Mouse (Mus musculus) thymus, adult 2 months (tissue): Measurements from ENCODE around the gene Ube2r2. TPM values are rescaled to one million over a fixed set of nuclear protein-coding genes. Genes with fewer than 3 reads are reported as not detected.
A peak's percentile ranks its signal among the peaks of the same experiment; 100 is the strongest.

Source experiments
- DNase-seq: peaks from one replicate; pipeline ENCODE4 v3.0.0; 2021
- H3K27ac ChIP-seq: fragments of 200-500 bp; 2 replicates; pipeline ENCODE4 v1.5.1; 2012; ENCODE audit warnings: low read length, control low read depth; ENCODE audit not compliant: control insufficient read depth, insufficient read depth
- H3K27me3 ChIP-seq: fragments of 200-500 bp; 2 replicates; pipeline ENCODE4 v1.6.1; 2012; ENCODE audit warnings: mild to moderate bottlenecking, low read length, moderate library complexity, mixed read lengths; ENCODE audit not compliant: control insufficient read depth, insufficient read depth
- H3K36me3 ChIP-seq: fragments of 200-500 bp; 2 replicates; pipeline ENCODE4 v1.6.1; 2012; ENCODE audit warnings: mild to moderate bottlenecking, low read length, moderate library complexity; ENCODE audit not compliant: control insufficient read depth, insufficient read depth
- H3K4me1 ChIP-seq: fragments of 200-500 bp; replicated peaks from 2 replicates; pipeline ENCODE4 v1.6.1; 2012; ENCODE audit warnings: low read length; ENCODE audit not compliant: control insufficient read depth, insufficient read depth
- H3K4me3 ChIP-seq: fragments of 200-500 bp; 2 replicates; pipeline ENCODE4 v1.5.1; 2012; ENCODE audit warnings: mild to moderate bottlenecking, low read length, control low read depth, moderate library complexity; ENCODE audit not compliant: control insufficient read depth, insufficient read depth
- CTCF ChIP-seq: fragments of 200-500 bp; IDR thresholded peaks from 2 replicates; pipeline ENCODE4 v1.5.1; 2012; ENCODE audit warnings: mild to moderate bottlenecking, control low read depth, low read length, moderate library complexity, borderline replicate concordance; ENCODE audit not compliant: control insufficient read depth, poor library complexity, insufficient read depth; ENCODE audit errors: extremely low read depth
- POLR2A ChIP-seq: fragments of 200-500 bp; IDR thresholded peaks from 2 replicates; pipeline ENCODE4 v1.6.1; 2012; ENCODE audit warnings: mild to moderate bottlenecking, low read length, control low read depth, moderate library complexity; ENCODE audit not compliant: control insufficient read depth, poor library complexity, insufficient read depth; ENCODE audit errors: extremely low read depth
- WGBS: fragments of 180-500 bp; shearing (Covaris S2); methylation state at CpG from one replicate; pipeline ENCODE4 v1.1.7; 2018; 5-methylcytosine and 5-hydroxymethylcytosine counted together
- polyA plus RNA-seq: library from polyadenylated mRNA; depleted of rRNA; stranded (reverse); fragments of >200 nt; gene quantifications from 2 replicates; pipeline ENCODE4 v1.2.3, GENCODE M21; 2012; rRNA removed

Ube2r2 gene
- polyA plus RNA-seq, 1 experiment, result 41.1 TPM

GRCm38 (mm10) chr4:41225412-41225811, 89.9 kb downstream of the Ube2r2 start:
- H3K27ac ChIP-seq, result no peak overlapping the region
- no peak overlapping the region for H3K4me3 ChIP-seq
- no peaks in the 10 kb centered on the region for H3K27me3 ChIP-seq
- DNase-seq, result no peak
- 100% methylated on average over 1 of the region's 1 CpGs for WGBS
- no peak for TF ChIP-seq POLR2A
- no peaks in the 10 kb centered on the region for H3K4me1 ChIP-seq
- H3K36me3 ChIP-seq, result peaks cover 82% of the 10 kb centered on the region

- Histone ChIP-seq H3K4me1 (no peaks in the 10 kb centered on the region), H3K27ac (no peak overlapping the region), H3K4me3 (no peak overlapping the region), H3K27me3 (no peaks in the 10 kb centered on the region), H3K36me3 (peaks cover 79% of the 10 kb centered on the region)
- WGBS, result 81% methylated on average over 3 of the region's 3 CpGs
- DNase-seq, result peak; percentile 53
- TF ChIP-seq CTCF (no peak), POLR2A (no peak)
Observed at GRCm38 (mm10) chr4:41226351-41226750, 90.8 kb downstream of the Ube2r2 start.

GRCm38 (mm10) chr4:41235621-41236020, 100.1 kb downstream of the Ube2r2 start:
- Histone ChIP-seq H3K4me3 (no peak overlapping the region), H3K27ac (no peak overlapping the region), H3K4me1 (no peaks in the 10 kb centered on the region), H3K27me3 (no peaks in the 10 kb centered on the region), H3K36me3 (peaks cover 45% of the 10 kb centered on the region)
- WGBS, result 97% methylated on average over 5 of the region's 5 CpGs
- no peak for TF ChIP-seq CTCF
- no peak for TF ChIP-seq POLR2A
- DNase-seq, result no peak

GRCm38 (mm10) chr4:41240916-41241315, 105.4 kb downstream of the Ube2r2 start:
- Histone ChIP-seq H3K27me3 (no peaks in the 10 kb centered on the region), H3K4me3 (no peak overlapping the region), H3K4me1 (peaks cover 3% of the 10 kb centered on the region; the same call in 1 of the 2 replicates), H3K27ac (no peak overlapping the region), H3K36me3 (peaks cover 16% of the 10 kb centered on the region)
- no peak for DNase-seq
- 28% methylated on average over 3 of the region's 3 CpGs for WGBS
- TF ChIP-seq CTCF (no peak), POLR2A (no peak)

Other genes with a start within 250 kb of the Ube2r2 start
- 7.1 and 15.8 TPM in 2 replicates for gene Spink4, start 215.7 kb upstream of the Ube2r2 start, polyA plus RNA-seq
- gene Bag1, start 187.4 kb upstream of the Ube2r2 start, polyA plus RNA-seq, result 94.5 and 166 TPM in 2 replicates
- 12.5 and 16.9 TPM in 2 replicates for gene Chmp5, start 187.3 kb upstream of the Ube2r2 start, polyA plus RNA-seq
- 39.4 and 43.4 TPM in 2 replicates for gene Nfx1, start 164.8 kb upstream of the Ube2r2 start, polyA plus RNA-seq
- gene Aqp7, start 87.6 kb upstream of the Ube2r2 start, polyA plus RNA-seq, result 5.3 and 5.5 TPM in 2 replicates
- 18.8 and 21.1 TPM in 2 replicates for gene Aqp3, start 37.6 kb upstream of the Ube2r2 start, polyA plus RNA-seq
- gene Nol6, start 11.3 kb upstream of the Ube2r2 start, polyA plus RNA-seq, result 47.8 and 54.1 TPM in 2 replicates
- gene Ubap2, start 139.4 kb downstream of the Ube2r2 start, polyA plus RNA-seq, result 183 and 221 TPM in 2 replicates
- 37.7 and 42.9 TPM in 2 replicates for gene Dcaf12, start 179.1 kb downstream of the Ube2r2 start, polyA plus RNA-seq
- gene Ubap1, start 213.3 kb downstream of the Ube2r2 start, polyA plus RNA-seq, result 23.1 and 29.2 TPM in 2 replicates